ENCODE assay signal across 8 mouse cellular contexts in the genomic region with DNA sequence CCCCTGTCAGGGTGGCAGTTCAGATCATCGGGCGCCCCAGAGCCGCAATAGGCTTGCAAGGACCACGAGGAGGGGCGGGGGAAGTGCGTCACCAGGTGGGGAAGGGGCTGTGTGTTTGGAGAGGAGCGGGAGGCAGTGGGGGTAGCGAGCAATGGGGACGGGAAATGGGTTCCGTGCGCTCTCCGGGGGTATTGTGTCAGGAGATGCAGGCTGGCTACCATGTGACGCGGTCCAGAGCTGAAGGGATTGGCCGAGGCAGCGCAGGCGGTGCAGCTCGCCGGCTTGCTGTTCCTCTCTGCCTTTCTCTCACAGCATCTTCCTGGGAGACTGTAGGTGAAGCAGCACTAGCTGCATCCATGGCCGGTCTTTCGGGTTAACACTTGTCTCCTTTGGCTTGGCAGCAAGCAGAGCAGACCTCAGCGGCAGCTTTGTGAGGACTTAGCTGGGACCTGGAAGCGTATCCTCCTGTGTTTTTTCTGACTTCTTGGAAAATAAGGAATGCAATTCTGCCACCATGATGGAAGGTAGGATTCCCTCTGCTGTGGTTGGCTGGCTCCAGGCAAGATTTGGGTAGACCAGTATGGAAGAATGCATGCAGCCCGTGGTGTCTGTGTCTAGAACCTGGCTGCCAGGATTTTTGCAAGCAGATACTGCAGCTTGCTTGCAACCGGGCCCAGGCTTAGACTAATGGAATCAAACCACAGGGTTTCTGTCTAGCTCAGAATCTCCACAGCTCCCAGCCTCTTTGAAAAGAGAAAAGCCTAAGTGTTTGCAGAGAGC. TPM values are rescaled to one million over a fixed set of nuclear protein-coding genes. Genes with fewer than 3 reads are reported as not detected.
DNase-seq lines count a peak whose midpoint lies in the region; ATAC-seq and TF ChIP-seq lines count a peak whose summit lies in the region.

No protein-coding gene starts in this region.

- H3K9me3 ChIP-seq in forebrain, postnatal 0 days (ENCODE audit: low read length) = no peaks in the 10 kb centered on the region
- no peaks in the 10 kb centered on the region for H3K9me3 ChIP-seq in liver, postnatal 0 days (ENCODE audit: low read length)
- H3K9me3 ChIP-seq in neural tube, embryonic 13.5 days = no peaks in the 10 kb centered on the region

- peak overlapping the region; percentile 80 for H3K4me2 ChIP-seq in forebrain, postnatal 0 days (ENCODE audit: low read depth)
- H3K4me2 ChIP-seq in liver, postnatal 0 days (ENCODE audit: low read depth, low read length) = peak overlapping the region; percentile 89
- H3K4me2 ChIP-seq in neural tube, embryonic 13.5 days = peak overlapping the region; percentile 88

- H3K9ac ChIP-seq in forebrain, postnatal 0 days = peak overlapping the region; percentile 94
- peak overlapping the region; percentile 50; the same call in 1 of the 2 replicates for H3K9ac ChIP-seq in liver, postnatal 0 days (replicated peaks)
- H3K9ac ChIP-seq in neural tube, embryonic 13.5 days = peak overlapping the region; percentile 91

- peak; percentile 97 for ATAC-seq in forebrain, postnatal 0 days
- peak; percentile 73 for ATAC-seq in liver, postnatal 0 days
- peak; percentile 98 for ATAC-seq in neural tube, embryonic 13.5 days (ENCODE audit: low read depth)

- 1% methylated on average over 24 of the region's 25 CpGs for WGBS in forebrain, postnatal 0 days
- WGBS in liver, postnatal 0 days (ENCODE audit: insufficient replicate concordance) = 5% methylated on average over 25 of the region's 25 CpGs
- WGBS in neural tube, embryonic 13.5 days = 1% methylated on average over 25 of the region's 25 CpGs

- peak overlapping the region; percentile 99 for H3K27ac ChIP-seq in forebrain, postnatal 0 days (ENCODE audit: low read depth, low read length)
- H3K27ac ChIP-seq in layer of hippocampus, adult 2 months = peak overlapping the region; percentile 99
- H3K27ac ChIP-seq in liver, postnatal 0 days (ENCODE audit: low read depth) = no peak overlapping the region
- peak overlapping the region; percentile 100 for H3K27ac ChIP-seq in neural tube, embryonic 13.5 days (replicated peaks)

- DNase-seq in MN1 (ENCODE audit: low spot score) = peak; percentile 79
- peak; percentile 89 to 94 for DNase-seq in cerebellum, adult 18-20 months
- DNase-seq in forebrain, postnatal 0 days = peak; percentile 96
- peak; percentile 50 to 52 for DNase-seq in heart, postnatal 36 days
- DNase-seq in layer of hippocampus, adult 2 months (ENCODE audit: low spot score in 2 of 2) = peak; percentile 92 to 96
- peak; percentile 42 for DNase-seq in liver, postnatal 0 days
- DNase-seq in thymus, postnatal 4 days = peak; percentile 66

- intact Hi-C loops in heart, postnatal 36 days (cut with DNase I) = no loop called here

- H3K4me1 ChIP-seq in forebrain, postnatal 0 days (ENCODE audit: insufficient read depth) = peaks cover 18% of the 10 kb centered on the region
- H3K4me1 ChIP-seq in liver, postnatal 0 days (ENCODE audit: insufficient read depth) = 0 out of 2 replicates have a peak, but pooled peaks cover 3% of the 10 kb centered on the region
- peaks cover 33% of the 10 kb centered on the region for H3K4me1 ChIP-seq in neural tube, embryonic 13.5 days (replicated peaks)

- peak overlapping the region; percentile 55 for H3K4me3 ChIP-seq in forebrain, postnatal 0 days (ENCODE audit: low read depth, low read length)
- H3K4me3 ChIP-seq in layer of hippocampus, adult 2 months = peak overlapping the region; percentile 89
- H3K4me3 ChIP-seq in liver, postnatal 0 days (ENCODE audit: low read depth, low read length) = peak overlapping the region; percentile 38
- H3K4me3 ChIP-seq in neural tube, embryonic 13.5 days = peak overlapping the region; percentile 58

- no peak for TF ChIP-seq EP300 in liver, postnatal 0 days (IDR thresholded peaks at IDR 0.05; ENCODE audit: low read depth)

- no peaks in the 10 kb centered on the region for H3K27me3 ChIP-seq in forebrain, postnatal 0 days (ENCODE audit: insufficient read depth, low read length)
- H3K27me3 ChIP-seq in liver, postnatal 0 days (ENCODE audit: insufficient read depth, low read length) = peaks cover 4% of the 10 kb centered on the region; the same call in 1 of the 2 replicates
- no peaks in the 10 kb centered on the region for H3K27me3 ChIP-seq in neural tube, embryonic 13.5 days

- no peak for TF ChIP-seq CTCF in forebrain, postnatal 0 days (IDR thresholded peaks at IDR 0.05; ENCODE audit: low read depth)
- TF ChIP-seq CTCF in layer of hippocampus, adult 2 months (conservative IDR thresholded peaks at IDR 0.05) = no peak
- TF ChIP-seq CTCF in liver, postnatal 0 days (IDR thresholded peaks at IDR 0.05; ENCODE audit: low read depth) = no peak

- no peaks in the 10 kb centered on the region for H3K36me3 ChIP-seq in forebrain, postnatal 0 days (ENCODE audit: insufficient read depth)
- H3K36me3 ChIP-seq in liver, postnatal 0 days (replicated peaks; ENCODE audit: insufficient read depth, low read length) = no peaks in the 10 kb centered on the region
- no peaks in the 10 kb centered on the region for H3K36me3 ChIP-seq in neural tube, embryonic 13.5 days

RNA-seq across cellular contexts. Expression of a gene that starts 19.1 kb away (rescaled TPM):
- 61.4 and 62.0 TPM in 2 replicates for total RNA-seq in forebrain, postnatal 0 days (2014; rRNA removed)
- polyA plus RNA-seq in forebrain, postnatal 0 days (2015; fragmentation: Nextera tagmentation; extraction: Ambion mirVana) = 36.7 and 59.4 TPM in 2 replicates
- under 1 TPM; 0.76 to 0.83 TPM for total RNA-seq in heart, postnatal 36 days (2021)
- total RNA-seq in layer of hippocampus, adult 2 months (2021) = 100 to 1,000 TPM; 278 to 293 TPM
- 0.34 and 0.60 TPM in 2 replicates for polyA plus RNA-seq in liver, postnatal 0 days (2015; fragmentation: Nextera tagmentation; extraction: Ambion mirVana)
- polyA plus RNA-seq in neural tube, embryonic 13.5 days (2015; fragmentation: Nextera tagmentation; extraction: Ambion mirVana) = 54.8 and 66.1 TPM in 2 replicates

Comparison
In these comparisons a context has a peak if more than half of its experiments do, and no peak if none do; other contexts are left out.
1. DNase-seq: peak in every context shown above with its lines; median percentile 96 in forebrain, postnatal 0 days; 94 in layer of hippocampus, adult 2 months; 92 in cerebellum, adult 18-20 months; 79 in MN1; 66 in thymus, postnatal 4 days; 51 in heart, postnatal 36 days; 42 in liver, postnatal 0 days.
2. H3K4me3 ChIP-seq: peak in every context shown above with its lines; median percentile 89 in layer of hippocampus, adult 2 months; 58 in neural tube, embryonic 13.5 days; 55 in forebrain, postnatal 0 days; 38 in liver, postnatal 0 days.
3. RNA of a gene that starts 19.1 kb away (total RNA-seq): 278 to 293 TPM in layer of hippocampus, adult 2 months and 61.4 to 62.0 TPM in forebrain, postnatal 0 days; 0.76 to 0.83 TPM in heart, postnatal 36 days; every median in the first group is over 10 times any median in the second.
4. Peak in every context shown above with its lines, with median percentiles within 50 percentile points of each other: ATAC-seq, H3K4me2 ChIP-seq and H3K9ac ChIP-seq.